Mouse (Mus musculus): ENCODE measurements around the gene Sumo3.

The Sumo3 gene

DNA sequence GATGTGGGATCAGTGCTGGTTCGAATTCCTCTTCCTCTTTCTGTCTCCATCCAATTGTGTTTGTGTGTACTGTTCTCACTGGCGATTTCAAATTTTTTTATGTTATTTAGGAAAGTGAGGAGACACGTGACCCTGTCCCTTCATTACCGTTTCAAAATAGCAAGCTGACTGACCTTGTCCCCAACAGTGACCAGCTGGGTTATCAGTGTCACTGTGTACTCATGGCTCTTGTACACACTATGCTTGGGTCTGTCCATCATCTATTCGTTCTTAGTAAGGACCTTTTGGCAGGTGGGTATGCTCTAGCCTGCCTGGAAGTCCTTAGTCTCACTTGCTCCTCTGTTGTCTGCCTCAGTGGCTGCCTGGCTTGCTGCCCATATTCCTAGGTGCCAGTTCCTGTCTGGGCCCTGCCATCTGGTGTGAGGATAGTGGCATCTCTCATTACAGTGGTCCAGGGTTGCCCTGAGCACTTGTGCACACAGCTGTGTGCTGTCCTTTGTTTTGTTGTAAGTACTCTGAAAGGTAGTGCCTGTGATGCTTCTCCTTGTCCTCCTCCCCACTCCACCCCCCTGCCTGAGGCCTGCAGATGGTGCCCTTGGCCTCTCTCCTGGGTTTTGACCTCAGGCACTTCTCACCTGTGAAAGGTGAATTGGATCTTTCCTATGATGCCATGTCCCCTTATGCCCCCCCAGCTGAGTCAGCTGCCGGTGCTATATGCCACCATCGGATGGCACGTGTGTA, 4.5 kb downstream of the Sumo3 start:
- H3K9me3 ChIP-seq (ENCODE audit: low read length), result no peaks in the 10 kb centered on the region
- H3K4me1 ChIP-seq (replicated peaks; ENCODE audit: low read depth, low read length), result peaks cover 77% of the 10 kb centered on the region
- H3K27me3 ChIP-seq (ENCODE audit: insufficient read depth, low read length), result no peaks in the 10 kb centered on the region
- TF ChIP-seq NANOG (IDR thresholded peaks at IDR 0.05; ENCODE audit: borderline replicate concordance, low read length) (no peak), CTCF (conservative IDR thresholded peaks at IDR 0.05; ENCODE audit: low read length) (no peak), POU5F1 (IDR thresholded peaks at IDR 0.05; ENCODE audit: borderline replicate concordance, low read length) (no peak)
- H3K36me3 ChIP-seq (ENCODE audit: insufficient read depth, low read length), result peaks cover 80% of the 10 kb centered on the region
- peak overlapping the region; percentile 57 for H3K4me3 ChIP-seq (replicated peaks; ENCODE audit: low read length)

DNA sequence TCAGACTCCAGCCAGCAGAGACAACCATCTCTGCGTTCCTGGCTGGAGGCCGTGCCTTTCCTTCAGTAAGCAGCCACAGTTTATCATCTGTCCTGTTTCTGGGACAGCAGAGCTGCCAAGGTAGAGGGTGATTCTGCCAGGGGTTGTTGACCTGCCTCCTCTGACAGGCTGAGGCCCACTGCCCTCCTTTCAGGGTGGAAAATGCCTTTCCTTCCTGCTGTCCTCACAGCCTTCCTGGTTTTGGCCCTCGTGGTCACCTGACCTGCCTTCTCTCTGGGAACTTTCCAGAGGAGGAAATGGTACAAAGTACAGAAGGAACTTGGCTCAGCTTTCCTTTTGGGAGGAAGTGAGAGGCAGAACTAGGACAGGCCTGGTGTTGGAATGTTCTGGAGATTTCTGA, 7.5 kb downstream of the Sumo3 start:
- Histone ChIP-seq H3K4me1 (replicated peaks; ENCODE audit: low read depth, low read length) (peaks cover 67% of the 10 kb centered on the region), H3K27me3 (ENCODE audit: insufficient read depth, low read length) (no peaks in the 10 kb centered on the region), H3K36me3 (ENCODE audit: insufficient read depth, low read length) (peaks cover 97% of the 10 kb centered on the region), H3K4me3 (replicated peaks; ENCODE audit: low read length) (no peak overlapping the region), H3K9me3 (ENCODE audit: low read length) (no peaks in the 10 kb centered on the region)
- no peak for TF ChIP-seq POU5F1 (IDR thresholded peaks at IDR 0.05; ENCODE audit: borderline replicate concordance, low read length)

DNA sequence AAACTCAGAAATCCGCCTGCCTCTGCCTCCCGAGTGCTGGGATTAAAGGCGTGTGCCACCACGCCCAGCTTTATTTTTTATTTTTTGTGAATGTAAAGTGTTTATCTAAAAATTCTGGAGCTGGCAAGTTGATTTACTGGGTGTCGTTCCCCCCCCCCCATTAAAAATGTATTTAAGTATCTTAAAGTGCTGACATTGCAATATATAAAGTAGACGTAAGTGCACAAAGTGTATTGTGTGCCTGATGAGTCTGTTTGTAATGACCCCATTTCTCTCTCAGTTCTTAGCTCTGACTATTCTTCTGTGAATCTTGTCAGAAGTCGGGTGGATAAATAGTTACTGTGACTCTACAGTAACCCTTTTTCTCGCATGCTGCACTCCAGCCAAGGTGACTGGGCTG, 9.8 kb downstream of the Sumo3 start:
- peaks cover 49% of the 10 kb centered on the region for H3K4me1 ChIP-seq (replicated peaks; ENCODE audit: low read depth, low read length)
- TF ChIP-seq POU5F1 (IDR thresholded peaks at IDR 0.05; ENCODE audit: borderline replicate concordance, low read length), result no peak
- no peak for TF ChIP-seq CTCF (conservative IDR thresholded peaks at IDR 0.05; ENCODE audit: low read length)
- TF ChIP-seq NANOG (IDR thresholded peaks at IDR 0.05; ENCODE audit: borderline replicate concordance, low read length), result no peak
- H3K4me3 ChIP-seq (replicated peaks; ENCODE audit: low read length), result no peak overlapping the region
- no peaks in the 10 kb centered on the region for H3K27me3 ChIP-seq (ENCODE audit: insufficient read depth, low read length)
- peaks cover 96% of the 10 kb centered on the region for H3K36me3 ChIP-seq (ENCODE audit: insufficient read depth, low read length)
- H3K9me3 ChIP-seq (ENCODE audit: low read length), result no peaks in the 10 kb centered on the region

DNA sequence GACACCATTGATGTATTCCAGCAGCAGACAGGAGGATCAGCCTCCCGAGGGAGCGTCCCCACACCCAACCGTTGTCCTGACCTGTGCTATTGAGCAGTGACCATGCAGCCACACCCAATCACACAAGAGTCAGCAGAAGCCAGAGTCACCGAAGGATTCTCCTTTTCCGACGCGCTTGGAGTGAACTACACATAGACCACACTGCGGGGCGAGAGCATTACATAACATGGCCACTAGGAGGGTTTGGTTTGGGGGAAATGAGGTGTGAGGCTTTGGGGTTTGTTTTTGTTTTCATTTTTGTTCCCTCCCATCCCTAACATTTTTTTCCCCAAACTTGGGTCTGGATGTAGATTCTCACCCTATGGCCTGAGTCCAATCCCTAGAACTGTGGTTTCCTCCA, 10.3 kb downstream of the Sumo3 start:
- no peak overlapping the region for H3K4me3 ChIP-seq (replicated peaks; ENCODE audit: low read length)
- H3K9me3 ChIP-seq (ENCODE audit: low read length), result no peaks in the 10 kb centered on the region
- H3K36me3 ChIP-seq (ENCODE audit: insufficient read depth, low read length), result peaks cover 90% of the 10 kb centered on the region
- H3K4me1 ChIP-seq (replicated peaks; ENCODE audit: low read depth, low read length), result peaks cover 46% of the 10 kb centered on the region
- H3K27me3 ChIP-seq (ENCODE audit: insufficient read depth, low read length), result no peaks in the 10 kb centered on the region
- TF ChIP-seq NANOG (IDR thresholded peaks at IDR 0.05; ENCODE audit: borderline replicate concordance, low read length), result no peak
- peak; percentile 56 for TF ChIP-seq CTCF (conservative IDR thresholded peaks at IDR 0.05; ENCODE audit: low read length)

DNA sequence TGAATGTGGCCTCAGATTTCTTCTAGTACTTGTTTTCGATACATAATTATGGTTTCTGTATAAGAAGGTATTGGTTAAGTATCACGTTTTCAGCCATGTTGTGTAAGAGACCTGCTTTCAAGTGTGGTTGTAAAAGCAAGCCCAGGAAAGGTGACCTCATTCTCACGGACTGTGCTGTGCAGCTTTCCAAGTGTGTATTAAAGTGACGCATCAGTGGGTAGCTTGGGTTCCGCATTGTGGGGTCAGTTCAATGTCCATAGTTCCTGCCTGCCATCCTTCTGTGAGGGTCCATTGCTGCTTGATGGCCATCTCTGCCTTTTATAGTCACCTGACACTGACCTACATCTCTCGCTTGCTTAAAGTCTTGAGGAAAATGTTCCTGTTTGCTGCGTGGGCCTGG, 11.0 kb downstream of the Sumo3 start:
- Histone ChIP-seq H3K9me3 (ENCODE audit: low read length) (no peaks in the 10 kb centered on the region), H3K36me3 (ENCODE audit: insufficient read depth, low read length) (peaks cover 83% of the 10 kb centered on the region), H3K27me3 (ENCODE audit: insufficient read depth, low read length) (no peaks in the 10 kb centered on the region), H3K4me3 (replicated peaks; ENCODE audit: low read length) (no peak overlapping the region), H3K4me1 (replicated peaks; ENCODE audit: low read depth, low read length) (peaks cover 45% of the 10 kb centered on the region)
- TF ChIP-seq POU5F1 (IDR thresholded peaks at IDR 0.05; ENCODE audit: borderline replicate concordance, low read length), result no peak
- TF ChIP-seq CTCF (conservative IDR thresholded peaks at IDR 0.05; ENCODE audit: low read length), result no peak
- TF ChIP-seq NANOG (IDR thresholded peaks at IDR 0.05; ENCODE audit: borderline replicate concordance, low read length), result no peak

DNA sequence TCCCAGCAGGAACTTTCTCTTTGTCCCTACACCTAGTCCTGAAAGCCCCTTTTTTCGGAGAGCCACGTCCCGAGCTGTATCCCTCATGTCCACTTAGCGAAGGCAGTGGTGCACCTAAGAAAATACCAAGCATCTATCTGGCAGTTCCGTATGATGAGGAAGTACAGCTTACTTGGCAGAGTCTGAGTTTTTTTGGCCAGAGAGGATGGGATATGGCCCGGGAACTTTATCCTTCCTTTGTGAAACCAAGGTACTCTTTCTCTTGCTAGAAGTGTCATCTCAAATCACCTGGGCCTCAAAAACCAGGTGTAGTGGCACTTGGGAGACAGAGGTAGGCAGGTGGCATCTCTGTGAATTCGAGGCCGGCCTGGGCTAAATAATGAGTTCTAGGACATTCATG, 15.6 kb downstream of the Sumo3 start:
- H3K4me3 ChIP-seq (replicated peaks; ENCODE audit: low read length), result peak overlapping the region; percentile 96
- H3K9me3 ChIP-seq (ENCODE audit: low read length), result no peaks in the 10 kb centered on the region
- H3K4me1 ChIP-seq (replicated peaks; ENCODE audit: low read depth, low read length), result peaks cover 47% of the 10 kb centered on the region
- peaks cover 62% of the 10 kb centered on the region for H3K36me3 ChIP-seq (ENCODE audit: insufficient read depth, low read length)
- TF ChIP-seq NANOG (IDR thresholded peaks at IDR 0.05; ENCODE audit: borderline replicate concordance, low read length) (no peak), CTCF (conservative IDR thresholded peaks at IDR 0.05; ENCODE audit: low read length) (no peak), POU5F1 (IDR thresholded peaks at IDR 0.05; ENCODE audit: borderline replicate concordance, low read length) (no peak)
- H3K27me3 ChIP-seq (ENCODE audit: insufficient read depth, low read length), result no peaks in the 10 kb centered on the region

DNA sequence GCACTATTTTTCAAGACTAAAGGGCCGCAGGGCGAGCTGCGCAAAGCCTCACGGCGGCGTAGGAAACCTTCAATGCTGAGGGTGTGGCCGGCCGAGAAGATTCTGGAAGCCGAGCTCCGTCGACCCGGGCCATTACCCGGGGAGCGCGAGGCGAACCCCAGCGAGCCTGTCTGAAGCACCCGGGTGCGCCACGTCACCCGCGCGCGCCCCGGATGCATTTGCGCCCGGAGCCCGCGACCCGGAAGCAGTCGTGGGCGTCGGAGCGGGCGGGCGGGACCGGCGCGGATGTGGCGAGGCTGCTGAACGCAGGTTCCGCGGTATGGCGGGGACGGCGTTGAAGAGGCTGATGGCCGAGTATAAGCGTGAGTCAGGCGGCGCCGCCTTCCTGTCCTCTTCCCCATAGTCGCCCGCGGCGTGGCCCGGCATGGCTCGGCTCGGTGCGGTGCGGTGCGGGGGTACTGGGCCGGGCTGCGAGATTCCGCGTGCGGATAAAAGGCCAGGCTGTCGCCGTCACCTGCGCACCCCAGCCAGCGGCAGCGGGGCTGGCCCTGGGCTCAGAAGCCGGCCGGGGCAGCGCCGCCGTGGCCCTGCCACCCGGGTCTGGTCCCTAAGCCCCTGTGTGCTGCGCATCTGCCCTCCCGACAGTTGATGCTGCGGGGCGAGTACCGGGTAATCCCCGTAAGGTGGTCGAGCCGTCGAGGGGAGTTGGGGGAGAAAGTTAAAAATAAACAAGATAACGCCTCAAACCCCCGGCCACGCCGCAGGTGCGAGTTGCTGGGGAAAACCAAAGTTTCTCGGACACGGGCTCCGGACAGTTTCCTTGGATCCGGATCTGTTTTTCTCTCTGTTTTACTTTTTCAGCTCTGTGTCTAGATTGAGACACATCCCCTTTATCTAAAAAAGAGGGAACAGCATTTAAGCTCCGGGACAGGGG, 16.4 kb downstream of the Sumo3 start, which contains the start of gene Ube2g2:
Ube2g2 (plus strand) TSS at position 221 of the 934 bp plus-strand sequence.
- no peaks in the 10 kb centered on the region for H3K9me3 ChIP-seq (ENCODE audit: low read length)
- peaks cover 51% of the 10 kb centered on the region for H3K4me1 ChIP-seq (replicated peaks; ENCODE audit: low read depth, low read length)
- TF ChIP-seq CTCF (conservative IDR thresholded peaks at IDR 0.05; ENCODE audit: low read length) (no peak), NANOG (IDR thresholded peaks at IDR 0.05; ENCODE audit: borderline replicate concordance, low read length) (no peak)
- no peaks in the 10 kb centered on the region for H3K27me3 ChIP-seq (ENCODE audit: insufficient read depth, low read length)
- peak within 1 kb of the TSS; percentile 96 for H3K4me3 ChIP-seq (replicated peaks; ENCODE audit: low read length)
- H3K36me3 ChIP-seq (ENCODE audit: insufficient read depth, low read length), result peaks cover 59% of the 10 kb centered on the region

DNA sequence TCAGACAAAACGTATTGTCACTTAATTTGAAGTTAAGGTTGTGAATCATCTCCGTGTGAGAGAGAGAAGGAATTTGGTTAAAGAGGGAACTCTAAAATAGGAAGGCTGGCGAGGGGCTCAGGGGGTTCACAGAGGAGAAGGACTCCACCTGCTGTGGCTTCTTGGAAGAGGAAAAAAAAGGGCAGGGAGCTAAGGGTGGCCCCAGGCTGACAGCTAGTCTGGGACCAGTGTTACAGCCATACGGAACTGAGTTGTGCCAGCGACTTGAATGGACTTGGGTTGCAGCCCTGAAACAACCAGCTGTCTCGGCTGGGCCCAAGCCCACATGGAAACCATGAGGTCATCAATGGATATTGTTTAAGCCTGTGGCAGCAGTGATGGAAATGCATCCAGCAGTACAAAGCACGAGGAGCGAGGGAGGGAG, 17.2 kb downstream of the Sumo3 start:
- no peaks in the 10 kb centered on the region for H3K9me3 ChIP-seq (ENCODE audit: low read length)
- no peak for TF ChIP-seq NANOG (IDR thresholded peaks at IDR 0.05; ENCODE audit: borderline replicate concordance, low read length)
- TF ChIP-seq CTCF (conservative IDR thresholded peaks at IDR 0.05; ENCODE audit: low read length), result no peak
- no peak for TF ChIP-seq POU5F1 (IDR thresholded peaks at IDR 0.05; ENCODE audit: borderline replicate concordance, low read length)
- H3K4me3 ChIP-seq (replicated peaks; ENCODE audit: low read length), result peak overlapping the region; percentile 96
- peaks cover 52% of the 10 kb centered on the region for H3K4me1 ChIP-seq (replicated peaks; ENCODE audit: low read depth, low read length)
- peaks cover 51% of the 10 kb centered on the region for H3K36me3 ChIP-seq (ENCODE audit: insufficient read depth, low read length)
- H3K27me3 ChIP-seq (ENCODE audit: insufficient read depth, low read length), result no peaks in the 10 kb centered on the region
